Mouse (Mus musculus) megakaryocyte, embryonic 14.5 days (primary cell): ENCODE data around the gene Eif2ak1.

Experiments
- FLI1 ChIP-seq: IDR thresholded peaks from 2 replicates; pipeline ENCODE4 v1.6.1; 2012; ENCODE audit warnings: low read length, inconsistent platforms, mixed read lengths
- GATA1 ChIP-seq: IDR thresholded peaks from 3 replicates; pipeline ENCODE4 v1.6.1; 2012; ENCODE audit warnings: mixed read lengths, low read length, inconsistent platforms, borderline replicate concordance

DNA sequence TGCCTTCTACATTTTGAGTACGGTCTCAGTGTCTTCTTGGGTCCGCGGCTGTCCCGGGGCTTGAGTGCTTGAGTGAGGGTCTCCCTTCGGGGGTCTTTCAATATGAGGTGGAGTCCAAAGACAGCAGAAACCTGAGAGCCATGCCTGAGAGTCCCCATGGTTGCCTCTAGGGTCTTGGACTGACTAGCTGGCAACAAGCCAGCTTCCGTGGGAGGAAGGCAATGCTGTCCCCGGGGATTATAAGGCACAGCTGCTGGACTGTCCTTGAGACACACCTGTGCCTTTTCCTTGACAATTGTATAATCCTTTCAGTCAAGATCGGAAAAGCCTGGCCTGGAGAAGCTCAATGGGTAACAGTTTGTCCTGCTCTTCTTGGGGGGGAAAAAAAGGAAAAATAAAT, 35.6 kb upstream of the Eif2ak1 start:
- TF ChIP-seq GATA1: no peak
- no peak for TF ChIP-seq FLI1
